In the genomic region with DNA sequence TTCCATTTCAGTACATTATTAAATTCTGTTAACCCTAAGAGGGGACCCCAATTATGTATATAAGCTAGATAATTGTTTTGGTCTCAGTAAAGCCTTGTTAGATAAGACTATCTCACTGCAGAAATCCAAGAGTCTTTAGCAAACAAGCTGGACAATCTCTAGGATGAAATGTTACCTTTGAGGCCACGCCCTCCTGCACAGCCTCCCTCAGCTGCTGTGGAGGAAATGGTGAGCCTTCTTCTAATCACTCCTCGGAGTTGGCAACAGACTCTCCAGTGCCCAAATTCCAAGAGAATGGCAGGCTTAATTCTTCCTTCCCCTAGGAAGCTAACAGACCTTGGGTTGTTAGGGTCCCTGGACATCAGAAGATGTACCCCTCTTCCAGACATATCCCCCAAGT, we compare ENCODE assay signal across 24 mouse cellular contexts.
"Had no signal": no experiment of that assay in that cellular context is flagged by ENCODE, and none has a peak within 500 bp of the region (broad histone marks: within the 10 kb centered on the region; RNA-seq: fewer than 3 reads in every experiment).

No protein-coding gene starts in this region.

- H3K36me3 ChIP-seq: heart, embryonic 13.5 days; heart, embryonic 15.5 days; hindbrain, embryonic 13.5 days; hindbrain, embryonic 15.5 days; limb, embryonic 10.5 days; limb, embryonic 12.5 days; liver, embryonic 13.5 days; liver, embryonic 15.5 days had no signal

- H3K27me3 ChIP-seq: heart, embryonic 13.5 days; heart, embryonic 15.5 days; hindbrain, embryonic 13.5 days; hindbrain, embryonic 15.5 days; limb, embryonic 12.5 days; liver, embryonic 13.5 days; liver, embryonic 15.5 days had no signal

- H3K4me1 ChIP-seq: heart, embryonic 15.5 days; hindbrain, embryonic 15.5 days; liver, embryonic 15.5 days had no signal

- H3K9me3 ChIP-seq: heart, embryonic 13.5 days; heart, embryonic 15.5 days; limb, embryonic 10.5 days had no signal

- H3K27ac ChIP-seq: heart, adult 2 months; heart, embryonic 15.5 days; hindbrain, embryonic 13.5 days; hindbrain, embryonic 15.5 days; hindbrain, postnatal 0 days; layer of hippocampus, adult 2 months; left cerebral cortex, adult 2 months; limb, embryonic 10.5 days; limb, embryonic 12.5 days; liver, embryonic 13.5 days; liver, embryonic 15.5 days had no signal

- ATAC-seq: hindbrain, postnatal 0 days had no signal

- H3K9ac ChIP-seq: heart, embryonic 13.5 days; heart, embryonic 15.5 days; hindbrain, embryonic 13.5 days; hindbrain, embryonic 15.5 days; limb, embryonic 12.5 days; liver, embryonic 13.5 days; liver, embryonic 15.5 days had no signal

- H3K4me2 ChIP-seq: heart, embryonic 11.5 days; heart, embryonic 13.5 days; heart, embryonic 15.5 days; hindbrain, embryonic 13.5 days; hindbrain, embryonic 15.5 days; limb, embryonic 12.5 days; liver, embryonic 11.5 days; liver, embryonic 13.5 days; liver, embryonic 15.5 days had no signal

- DNase-seq: gastrocnemius, postnatal 14 days; gastrocnemius, postnatal 36 days; heart, adult 11 months; heart, adult 2 months; heart, postnatal 14 days; heart, postnatal 36 days; kidney, adult 18-20 months; kidney, adult 8-10 months; kidney, postnatal 10 days; kidney, postnatal 25 days; kidney, postnatal 4 days; liver, embryonic 13.5 days had no signal

- H3K4me3 ChIP-seq: heart, adult 2 months; heart, embryonic 13.5 days; heart, embryonic 15.5 days; hindbrain, embryonic 13.5 days; hindbrain, embryonic 15.5 days; layer of hippocampus, adult 2 months; left cerebral cortex, adult 2 months; limb, embryonic 10.5 days; limb, embryonic 12.5 days; liver, embryonic 13.5 days; liver, embryonic 15.5 days had no signal
